Mouse (Mus musculus): ENCODE results near the gene Lrrc3b.
A peak's percentile ranks its signal among the peaks of the same experiment; 100 is the strongest.

Lrrc3b gene

DNA sequence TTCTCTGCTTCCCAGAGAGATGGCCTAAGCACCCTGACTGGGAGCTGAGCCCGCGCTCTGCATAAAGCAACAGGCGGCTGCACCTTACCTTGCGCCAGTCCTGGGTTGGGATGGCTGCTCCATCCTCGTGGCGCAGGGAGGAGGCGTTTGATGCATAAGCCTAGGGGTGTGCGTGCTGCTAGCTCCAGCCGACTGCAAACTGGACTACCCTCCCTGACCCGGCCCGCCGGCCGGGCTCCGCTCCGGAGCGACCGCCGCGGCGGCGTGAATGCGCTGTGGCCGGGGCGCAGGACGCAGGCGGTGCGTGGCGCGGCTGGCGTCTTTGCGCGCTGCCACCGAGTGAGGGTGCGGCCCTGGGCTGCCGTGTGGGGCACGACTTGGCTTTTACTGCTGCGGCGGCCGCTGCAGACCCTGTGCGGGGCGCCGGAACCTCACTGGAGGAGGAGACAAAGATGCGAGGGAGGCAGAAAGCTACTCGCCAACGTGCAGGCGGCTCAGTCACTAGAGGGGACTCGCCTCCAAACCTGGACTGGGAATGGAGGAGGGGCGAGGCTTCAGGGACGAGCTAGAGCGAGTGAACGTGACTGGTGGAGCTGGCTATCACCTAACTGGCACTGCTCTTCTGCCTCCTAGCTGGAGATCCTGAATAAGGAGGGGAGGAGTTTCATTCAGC lies at the start of gene Lrrc3b:
Gene Lrrc3b, minus strand, starts transcription at position 503 of the 673 bp plus-strand sequence.
- peak; percentile 70 for DNase-seq (ENCODE audit: extremely low spot score, low spot score)

DNA sequence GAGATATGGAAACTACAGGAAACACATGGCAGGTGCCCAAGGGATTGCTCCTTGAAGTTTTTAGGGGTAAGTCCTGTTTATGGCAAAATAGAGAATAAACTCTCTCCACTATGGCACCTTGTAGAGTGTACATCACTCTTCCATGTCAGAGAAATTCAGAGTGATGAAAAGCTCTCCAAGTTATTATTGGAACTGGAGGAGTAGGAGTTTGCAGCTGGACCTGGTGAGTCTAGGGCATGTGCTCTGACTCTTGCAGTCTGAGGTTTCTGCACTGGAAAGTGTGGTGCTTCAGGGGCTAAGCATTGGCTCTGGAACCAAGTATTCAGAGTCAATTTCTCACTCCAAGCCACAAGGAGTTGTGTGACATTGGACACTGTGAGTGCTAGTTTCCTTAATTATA lies 38.9 kb upstream of the Lrrc3b start:
- no peak for DNase-seq (ENCODE audit: extremely low spot score, low spot score)

DNA sequence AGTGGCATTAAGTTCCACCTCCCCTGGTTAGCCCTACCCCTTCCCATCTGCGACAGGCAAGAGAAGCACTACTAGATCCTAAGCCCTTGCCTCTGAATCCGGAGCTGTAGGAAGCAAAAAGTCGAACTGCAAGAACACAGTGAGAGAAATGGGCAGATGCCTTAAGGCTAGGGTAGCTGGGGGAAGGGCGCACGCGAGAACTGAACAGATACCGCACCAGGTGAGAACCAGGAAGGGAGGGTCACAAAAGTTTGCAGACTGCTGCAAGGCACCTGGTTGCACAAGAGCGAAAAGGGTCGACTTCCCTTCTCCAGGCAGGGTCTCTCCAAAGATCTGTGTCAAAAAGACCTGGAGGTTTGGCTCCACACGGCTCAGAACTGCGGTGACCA lies 697 bp downstream of the Lrrc3b start:
- no peak for DNase-seq (ENCODE audit: extremely low spot score, low spot score)

DNA sequence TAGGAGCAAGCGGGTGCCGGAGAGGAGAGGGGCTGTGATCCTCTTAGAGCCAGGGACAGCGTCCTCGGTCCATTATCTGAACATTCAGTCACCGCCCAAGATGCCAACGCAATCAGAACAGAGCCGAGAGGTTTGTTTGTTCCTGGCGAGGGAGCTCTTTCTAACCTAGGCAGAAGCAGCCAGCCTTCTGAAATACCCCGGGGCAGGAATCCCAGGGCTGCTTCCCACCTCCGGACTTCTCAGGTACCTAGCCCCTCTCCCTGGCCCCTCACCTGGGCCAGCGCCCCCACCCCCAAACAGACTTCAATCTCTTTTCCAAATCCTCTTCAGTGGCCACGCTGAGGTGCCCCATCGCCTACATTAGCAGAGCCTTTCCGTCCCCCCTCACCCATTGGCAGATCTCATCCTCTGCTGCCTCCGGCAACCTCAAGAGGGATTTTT lies 1.3 kb downstream of the Lrrc3b start:
- peak; percentile 16 for DNase-seq (ENCODE audit: extremely low spot score, low spot score)

DNA sequence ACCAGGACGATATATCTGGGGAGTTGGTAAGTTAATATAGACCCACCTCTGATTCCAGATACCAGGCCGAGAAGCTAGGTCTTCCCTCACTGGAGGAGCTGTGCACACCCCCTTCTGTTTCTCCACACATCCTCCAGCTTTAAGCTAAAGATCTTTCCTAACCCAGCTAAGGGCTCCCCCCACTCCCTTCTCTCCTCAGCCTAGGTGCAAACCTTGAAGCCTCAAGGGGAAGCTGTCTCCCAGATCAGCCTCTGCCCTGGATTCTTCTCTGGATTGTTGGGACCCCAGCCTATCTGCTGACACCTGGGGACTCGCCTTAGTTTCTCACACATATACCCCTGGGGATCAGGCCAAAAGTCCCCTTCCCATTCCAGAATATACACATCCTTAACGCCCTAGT lies 1.7 kb downstream of the Lrrc3b start:
- DNase-seq (ENCODE audit: extremely low spot score, low spot score), result no peak

DNA sequence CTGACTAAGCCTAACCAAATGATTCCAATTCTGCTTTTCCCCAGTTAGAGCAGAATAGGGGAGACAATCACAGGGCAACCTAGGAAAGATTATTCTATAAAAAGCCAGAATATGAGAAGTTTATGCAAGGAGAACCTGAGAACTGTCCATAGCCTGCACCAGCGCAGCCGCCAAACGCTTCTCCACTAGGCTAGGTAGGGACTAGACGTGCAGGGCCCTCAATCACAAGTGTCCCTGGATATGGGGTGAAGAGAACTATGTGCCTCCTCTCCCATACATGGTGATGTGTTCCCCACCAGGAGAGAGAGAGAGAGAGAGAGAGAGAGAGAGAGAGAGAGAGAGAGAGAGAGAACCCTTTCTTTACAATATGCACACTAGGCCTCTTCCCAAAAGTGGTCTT lies 2.2 kb downstream of the Lrrc3b start:
- DNase-seq (ENCODE audit: extremely low spot score, low spot score), result no peak

DNA sequence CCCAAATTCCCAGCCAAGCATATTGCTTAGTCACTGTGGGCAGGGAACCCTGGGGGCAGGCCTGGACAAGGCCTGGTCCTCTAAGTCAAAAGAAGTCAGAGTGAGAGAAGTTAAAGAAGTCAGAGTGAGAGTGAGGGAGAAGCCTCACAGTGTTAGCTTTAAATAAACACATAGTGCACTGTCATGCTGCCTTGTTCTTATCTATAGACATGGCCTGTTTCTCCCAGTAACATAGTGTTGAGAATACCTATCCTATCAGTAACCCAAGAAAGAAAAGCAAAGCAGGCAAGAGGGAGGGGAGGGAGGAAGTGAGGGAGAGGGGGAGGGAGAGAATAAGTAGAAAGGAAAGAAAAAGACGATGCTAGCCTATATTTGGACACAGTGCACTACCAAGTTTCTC lies 6.4 kb downstream of the Lrrc3b start:
- no peak for DNase-seq (ENCODE audit: extremely low spot score, low spot score)

DNA sequence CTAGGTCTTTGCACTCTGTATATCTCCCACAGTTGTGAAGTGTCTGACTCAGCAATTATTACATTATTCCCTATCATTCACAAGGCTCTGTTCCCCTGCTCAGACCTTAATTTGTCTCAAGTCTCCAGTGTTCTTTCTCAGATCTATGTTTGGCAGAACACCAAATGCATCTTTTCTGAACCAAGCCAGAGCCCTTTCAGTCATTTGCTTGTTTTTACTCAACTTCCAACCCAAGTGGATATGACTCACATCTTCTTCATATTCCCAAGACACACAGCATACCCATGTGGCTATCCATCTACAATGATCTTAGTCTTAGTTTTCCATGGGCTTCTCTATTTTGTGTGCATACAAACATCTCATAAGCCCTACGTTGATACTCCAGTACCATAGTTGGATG lies 17.2 kb downstream of the Lrrc3b start:
- no peak for DNase-seq (ENCODE audit: extremely low spot score, low spot score)

DNA sequence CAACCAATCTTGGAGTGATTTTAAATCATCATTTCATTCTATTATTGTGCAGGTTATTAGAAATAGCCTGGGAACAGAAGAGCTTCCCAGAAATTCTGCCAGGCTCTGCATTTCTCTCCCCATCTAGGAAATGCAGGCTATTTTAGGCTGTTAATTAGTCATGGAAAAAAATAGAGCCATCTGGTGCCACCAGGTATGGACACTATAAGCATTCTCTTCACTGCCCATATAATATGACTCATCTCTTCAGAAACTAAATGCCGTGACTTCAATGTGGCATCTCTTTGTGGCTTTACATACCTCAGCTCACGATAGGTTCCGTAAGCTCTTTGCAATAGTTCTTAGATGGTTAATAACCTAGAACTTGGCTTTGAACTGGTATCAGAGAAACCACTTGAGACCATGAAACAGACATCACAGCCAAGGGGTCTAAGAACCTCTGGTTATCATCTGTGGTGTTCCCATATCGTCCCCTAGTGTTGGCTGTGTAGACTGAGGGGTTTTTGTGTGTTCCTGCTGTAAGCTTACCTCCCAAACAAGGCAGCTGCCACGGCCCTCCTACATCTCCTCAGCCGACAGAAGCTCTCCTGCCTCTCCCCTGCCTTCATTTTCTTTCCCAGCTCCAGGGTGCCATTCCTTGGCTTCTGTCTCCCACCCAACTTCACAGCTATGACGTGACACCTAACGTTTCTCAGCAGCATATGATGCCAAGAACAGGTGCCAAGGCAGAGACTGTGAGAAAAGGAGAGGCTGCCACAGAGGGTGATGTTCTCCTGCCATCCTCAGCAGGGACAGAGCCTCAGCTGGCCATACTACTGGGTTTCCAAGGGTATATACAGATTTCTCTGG lies 27.9 kb downstream of the Lrrc3b start:
- DNase-seq (ENCODE audit: extremely low spot score, low spot score), result no peak

DNA sequence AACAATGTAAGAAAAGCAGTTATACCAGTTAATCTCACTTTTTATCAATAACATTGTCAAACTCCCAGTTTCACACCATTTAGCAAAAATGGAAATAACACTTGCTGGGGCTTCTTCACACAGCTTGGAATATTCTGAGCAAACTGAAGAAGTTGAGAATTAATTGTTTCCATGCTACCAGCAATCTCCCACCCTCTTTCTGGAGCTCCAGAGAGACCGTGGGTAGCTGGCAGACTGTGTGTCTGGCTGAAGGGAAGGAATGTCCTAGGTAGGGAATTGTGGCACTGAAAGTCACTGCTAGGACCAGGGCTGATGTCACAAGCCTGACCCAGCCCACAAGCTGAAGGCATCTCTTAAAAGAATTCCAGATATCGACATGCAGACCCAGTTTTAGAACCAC lies 53.3 kb downstream of the Lrrc3b start:
- no peak for DNase-seq (ENCODE audit: extremely low spot score, low spot score)

DNA sequence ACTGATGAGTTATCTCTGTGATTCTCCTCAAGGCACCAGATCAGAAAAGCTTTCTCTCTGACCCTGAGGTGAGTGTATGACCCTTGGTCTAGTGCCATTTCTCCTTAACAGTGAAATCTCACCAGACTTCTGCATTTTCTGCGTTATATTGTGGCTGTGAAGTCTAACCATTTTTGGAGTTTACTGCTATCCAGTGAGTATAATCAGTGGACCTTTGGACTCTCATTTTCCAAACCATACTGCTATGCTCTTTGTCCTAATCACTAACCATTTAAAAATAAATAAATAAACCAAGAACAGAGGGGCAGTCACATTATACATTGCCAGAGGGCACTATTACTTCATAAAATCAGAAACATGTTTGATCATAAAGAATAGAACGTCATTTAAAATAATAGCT lies 53.8 kb downstream of the Lrrc3b start:
- no peak for DNase-seq (ENCODE audit: extremely low spot score, low spot score)

DNA sequence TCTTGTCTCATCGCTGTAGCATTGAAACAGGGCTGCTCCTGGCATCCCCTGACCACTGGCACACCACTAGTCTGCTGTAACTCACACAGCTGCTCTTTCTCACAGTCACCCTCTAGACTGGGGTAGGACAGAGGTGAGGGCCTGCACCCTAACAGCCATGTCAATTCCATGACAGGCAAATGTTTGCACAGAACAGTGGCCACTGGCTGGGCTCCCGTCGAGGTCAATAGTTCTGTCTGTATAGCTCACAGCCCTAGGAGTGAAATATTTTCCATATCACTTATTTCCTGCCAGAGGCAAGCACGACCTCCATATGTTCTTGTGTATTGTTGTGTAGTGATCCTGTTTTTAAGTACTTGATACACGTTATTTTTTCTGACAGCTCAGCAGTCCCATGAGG lies 54.3 kb downstream of the Lrrc3b start:
- no peak for DNase-seq (ENCODE audit: extremely low spot score, low spot score)

DNA sequence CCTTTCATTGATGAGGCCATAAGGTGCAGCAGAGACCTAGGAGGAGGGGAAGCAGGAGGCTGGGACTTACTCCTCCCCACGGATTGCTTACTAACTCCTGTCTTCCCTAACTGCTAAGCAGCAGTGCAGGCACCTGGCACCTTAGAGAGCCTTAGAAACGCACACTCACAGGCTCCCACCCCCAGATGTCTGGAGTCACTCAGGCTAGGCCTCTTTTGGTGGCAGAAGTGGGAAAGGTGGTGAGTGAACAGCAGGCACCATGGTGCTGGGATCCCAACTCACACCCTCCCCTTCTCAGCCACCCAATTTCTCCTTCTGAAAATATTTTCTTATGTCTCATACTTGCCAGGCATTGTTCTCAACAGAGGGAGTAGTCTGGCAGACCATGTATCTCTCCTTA lies 55.7 kb downstream of the Lrrc3b start:
- DNase-seq (ENCODE audit: extremely low spot score, low spot score), result no peak

DNA sequence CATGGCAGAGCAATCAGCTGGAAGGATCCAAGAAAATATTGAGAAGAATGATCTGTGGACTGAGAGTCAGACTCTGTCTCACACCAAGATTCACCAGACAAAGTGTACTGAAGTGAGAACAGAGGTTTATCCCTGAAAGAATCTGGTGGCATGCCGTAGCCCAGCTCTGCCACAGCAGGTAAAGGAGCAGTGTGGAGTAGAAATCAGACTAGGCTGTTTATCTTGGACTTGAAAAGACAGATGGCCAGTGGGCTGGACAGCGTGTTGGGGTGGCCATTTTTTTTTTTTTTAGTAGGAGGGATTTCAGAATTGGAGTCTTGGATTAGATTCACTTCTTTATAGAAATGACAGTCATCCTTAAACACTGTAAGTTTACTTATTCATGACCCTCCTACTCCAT lies 61.4 kb downstream of the Lrrc3b start:
- DNase-seq (ENCODE audit: extremely low spot score, low spot score), result no peak

DNA sequence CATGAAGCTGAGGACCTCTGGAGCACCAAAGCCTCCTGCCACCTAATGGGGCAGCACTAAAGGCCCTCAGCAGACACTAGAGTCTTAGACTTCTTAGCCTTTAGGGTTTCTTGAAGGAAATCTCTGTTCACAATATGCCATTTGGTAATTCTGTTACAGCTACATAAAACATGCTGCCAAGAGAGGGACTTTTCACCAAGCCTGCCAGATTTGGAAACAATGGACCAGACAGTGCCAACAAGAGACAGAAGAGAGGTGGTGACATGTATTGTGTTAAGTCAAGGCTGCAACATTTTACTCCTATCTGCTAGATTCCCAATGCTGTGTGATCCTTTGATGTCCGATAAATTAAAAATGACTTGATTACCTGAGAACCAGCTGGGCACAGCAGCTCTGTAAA lies 62.0 kb downstream of the Lrrc3b start:
- DNase-seq (ENCODE audit: extremely low spot score, low spot score), result no peak

DNA sequence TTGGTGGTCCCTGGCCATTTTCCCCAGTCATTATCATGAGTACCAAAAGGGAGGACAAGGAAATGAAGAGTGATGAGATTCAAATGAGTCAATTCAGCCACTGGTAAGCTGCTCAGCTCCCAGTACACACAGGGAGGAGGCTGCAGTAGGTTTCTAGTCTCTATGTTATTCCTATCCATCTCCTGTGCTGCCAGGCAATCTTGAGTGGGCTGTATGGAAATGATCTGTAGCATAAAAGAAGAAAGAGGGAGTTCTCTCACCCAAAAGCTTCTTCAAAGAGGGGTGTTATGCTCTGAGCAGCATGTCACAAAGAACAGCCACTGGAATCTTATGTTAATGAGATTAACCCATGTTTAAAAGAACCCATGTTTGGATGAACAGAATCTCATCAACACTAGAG lies 64.5 kb downstream of the Lrrc3b start:
- DNase-seq (ENCODE audit: extremely low spot score, low spot score), result no peak

DNA sequence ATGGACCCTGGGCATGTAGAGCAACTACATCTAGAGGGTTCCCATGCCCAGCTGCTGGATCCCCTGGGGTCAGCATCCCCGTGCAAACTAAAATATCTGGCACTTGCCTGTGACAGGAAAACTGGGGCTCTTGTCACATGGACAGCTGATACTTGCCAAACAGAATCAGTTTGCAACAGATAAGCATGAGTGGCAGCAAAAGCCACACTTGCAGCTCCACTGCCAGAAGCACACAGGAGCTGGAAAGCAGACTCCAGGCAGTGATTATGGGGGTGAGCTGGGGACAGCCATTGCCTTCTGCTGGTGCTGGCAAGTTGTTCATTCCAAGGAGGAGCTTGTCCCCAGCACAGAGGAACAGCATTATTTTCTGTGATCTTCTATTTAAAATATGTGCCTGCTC lies 65.8 kb downstream of the Lrrc3b start:
- no peak for DNase-seq (ENCODE audit: extremely low spot score, low spot score)

DNA sequence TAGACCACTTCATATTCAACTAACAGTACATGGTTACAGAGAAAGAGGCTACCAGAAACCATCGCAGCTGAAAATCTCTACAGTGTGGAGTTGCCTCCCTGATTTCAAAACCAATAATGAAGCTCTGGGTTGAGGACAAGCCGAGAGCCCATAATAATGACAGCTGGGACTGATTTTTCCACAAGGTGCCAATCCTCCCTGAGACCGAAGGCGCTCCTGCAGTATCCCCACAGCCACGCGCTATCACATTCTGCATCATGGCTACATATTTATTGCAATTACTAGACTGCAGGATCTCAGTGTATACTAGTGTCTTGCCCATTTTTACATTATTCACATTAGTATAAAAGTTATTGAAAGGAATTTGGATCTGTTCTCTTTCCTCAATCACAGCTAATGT lies 73.7 kb downstream of the Lrrc3b start:
- no peak for DNase-seq (ENCODE audit: extremely low spot score, low spot score)

DNA sequence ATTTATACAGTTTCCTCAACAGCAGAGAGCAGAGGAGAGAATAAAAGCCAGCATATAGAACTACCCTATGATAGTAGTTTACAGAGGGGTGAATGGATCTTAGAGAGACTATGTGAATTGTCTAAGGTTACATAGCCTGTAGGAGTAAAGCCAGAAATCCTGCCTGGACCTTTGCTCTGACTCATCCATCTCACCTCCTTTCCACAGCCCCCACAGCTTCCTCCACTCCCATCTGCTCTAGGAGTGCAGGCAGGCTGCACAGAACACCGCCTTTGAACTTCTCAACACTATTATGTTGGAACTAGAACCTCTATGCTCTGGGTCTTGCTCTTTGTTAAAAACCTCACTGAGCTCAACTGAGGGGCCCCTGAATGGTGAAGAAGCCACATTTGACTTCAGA lies 78.9 kb downstream of the Lrrc3b start:
- DNase-seq (ENCODE audit: extremely low spot score, low spot score), result no peak

DNA sequence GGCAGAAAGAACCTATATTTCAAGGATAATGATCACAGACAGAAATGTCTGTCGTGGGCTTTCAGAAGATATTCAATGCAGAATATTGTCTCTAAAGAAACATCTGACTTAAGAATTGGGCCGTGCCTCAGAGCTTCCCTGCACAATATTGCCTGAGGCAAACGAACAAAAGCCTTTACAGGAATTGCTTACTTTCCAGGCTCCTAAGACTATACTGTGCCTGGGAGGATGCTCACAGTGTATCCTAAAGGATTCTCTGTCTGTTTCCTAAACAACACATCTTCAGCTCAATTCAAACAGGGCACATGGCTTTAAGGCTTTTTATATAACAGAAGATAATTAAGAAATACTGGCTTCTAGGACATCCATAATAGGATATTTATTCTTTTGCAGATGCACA lies 79.7 kb downstream of the Lrrc3b start:
- no peak for DNase-seq (ENCODE audit: extremely low spot score, low spot score)

DNA sequence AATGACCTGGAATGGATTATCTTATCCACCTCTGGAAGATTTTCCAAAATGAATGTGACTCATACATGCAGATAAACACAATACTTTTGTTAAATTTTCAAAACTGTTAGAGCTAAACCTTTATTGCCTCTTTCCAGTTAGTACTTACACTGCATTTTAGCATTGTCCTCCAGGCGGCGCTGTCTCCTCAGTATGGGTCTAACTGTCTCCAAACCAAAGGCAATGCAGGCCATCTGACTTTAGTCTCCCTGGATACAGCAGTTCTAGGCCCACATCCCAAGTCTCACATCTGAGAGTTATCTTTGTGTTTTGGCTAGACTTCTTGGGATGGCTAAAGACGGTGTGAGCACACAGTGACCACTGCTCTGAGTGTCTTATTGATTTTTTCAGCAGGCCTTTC lies 83.3 kb downstream of the Lrrc3b start:
- DNase-seq (ENCODE audit: extremely low spot score, low spot score), result peak; percentile 62

DNA sequence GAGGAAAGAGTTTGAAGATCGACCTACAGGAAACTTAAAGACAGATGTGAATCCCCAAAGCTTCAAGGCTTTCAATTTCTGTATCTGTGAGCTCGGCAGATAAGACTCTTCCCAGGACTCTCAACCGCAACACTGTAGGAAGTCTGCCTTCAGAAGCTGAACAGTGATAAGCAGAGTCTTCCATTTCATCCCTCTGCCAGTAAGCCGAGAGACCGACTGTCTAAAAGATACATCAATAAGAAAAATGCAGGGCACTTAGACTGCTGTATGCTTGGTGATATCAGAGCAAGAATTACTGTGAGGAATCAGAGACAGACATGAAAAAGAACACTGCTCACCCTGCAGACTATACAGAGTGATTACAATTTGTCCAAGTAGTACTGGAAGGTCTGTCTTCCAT lies 84.5 kb downstream of the Lrrc3b start:
- DNase-seq (ENCODE audit: extremely low spot score, low spot score), result no peak

DNA sequence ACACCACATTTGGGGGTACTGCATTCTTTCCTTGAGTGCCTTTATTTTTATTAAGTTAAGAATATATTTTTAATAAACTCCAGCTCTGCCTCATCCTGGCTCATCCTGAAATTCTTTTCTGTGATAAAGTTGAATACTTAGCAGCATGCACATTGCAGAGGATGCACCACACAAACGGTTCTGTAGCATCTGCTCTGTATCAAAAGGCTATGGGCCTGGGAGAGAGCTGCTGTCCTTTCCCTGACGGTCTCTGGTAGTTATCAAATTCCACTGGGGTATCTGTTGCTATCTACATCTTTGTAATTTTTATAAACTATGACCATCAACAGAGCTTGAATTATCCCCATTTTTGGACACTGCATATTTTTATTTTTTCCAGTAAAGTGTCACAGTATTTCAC lies 105.7 kb downstream of the Lrrc3b start:
- DNase-seq (ENCODE audit: extremely low spot score, low spot score), result no peak
